Mouse (Mus musculus) small intestine, adult 2 months (tissue): Measurements from ENCODE around the gene Il18. TPM values are rescaled to one million over a fixed set of nuclear protein-coding genes. Genes with fewer than 3 reads are reported as not detected.

Experiments
- H3K27ac ChIP-seq: fragments of 200-500 bp; 2 replicates; pipeline ENCODE4 v1.5.1; 2012; ENCODE audit warnings: low read depth, low read length, control low read depth, inconsistent platforms; ENCODE audit not compliant: insufficient read depth
- H3K27me3 ChIP-seq: fragments of 200-500 bp; 2 replicates; pipeline ENCODE4 v1.6.1; 2012; ENCODE audit warnings: mild to moderate bottlenecking, moderate library complexity, low read length, inconsistent platforms; ENCODE audit not compliant: control insufficient read depth, insufficient read depth
- H3K36me3 ChIP-seq: fragments of 200-500 bp; 2 replicates; pipeline ENCODE4 v1.6.1; 2012; ENCODE audit warnings: mild to moderate bottlenecking, low read length, control low read depth, inconsistent platforms; ENCODE audit not compliant: control insufficient read depth, insufficient read depth
- H3K4me1 ChIP-seq: fragments of 200-500 bp; 2 replicates; pipeline ENCODE4 v1.6.1; 2012; ENCODE audit warnings: low read length, inconsistent platforms, mixed read lengths; ENCODE audit not compliant: control insufficient read depth, insufficient read depth, insufficient read length
- H3K4me3 ChIP-seq: fragments of 200-500 bp; 2 replicates; pipeline ENCODE4 v1.5.1; 2012; ENCODE audit warnings: low read depth, mild to moderate bottlenecking, control low read depth, inconsistent platforms, low read length, moderate library complexity
- CTCF ChIP-seq: fragments of 200-500 bp; IDR thresholded peaks from 2 replicates; pipeline ENCODE4 v1.5.1; 2012; ENCODE audit warnings: low read depth, mild to moderate bottlenecking, control low read depth, inconsistent platforms, low read length, moderate library complexity, mixed read lengths; ENCODE audit not compliant: insufficient replicate concordance, insufficient read length; ENCODE audit errors: extremely low read depth
- POLR2A ChIP-seq: fragments of 200-500 bp; IDR thresholded peaks from 2 replicates; pipeline ENCODE4 v1.6.1; 2012; ENCODE audit warnings: low read depth, mild to moderate bottlenecking, control low read depth, inconsistent platforms, low read length, moderate library complexity
- WGBS: fragments of 180-500 bp; shearing (Covaris S2); methylation state at CpG from one replicate; pipeline ENCODE4 v1.1.7; 2018; 5-methylcytosine and 5-hydroxymethylcytosine counted together
- polyA plus RNA-seq: library from polyadenylated mRNA; depleted of rRNA; stranded (reverse); fragments of >200 nt; gene quantifications from 2 replicates; pipeline ENCODE4 v1.2.3, GENCODE M21; 2012; rRNA removed

The Il18 gene
- 5.7 and 11.2 TPM in 2 replicates for polyA plus RNA-seq

DNA sequence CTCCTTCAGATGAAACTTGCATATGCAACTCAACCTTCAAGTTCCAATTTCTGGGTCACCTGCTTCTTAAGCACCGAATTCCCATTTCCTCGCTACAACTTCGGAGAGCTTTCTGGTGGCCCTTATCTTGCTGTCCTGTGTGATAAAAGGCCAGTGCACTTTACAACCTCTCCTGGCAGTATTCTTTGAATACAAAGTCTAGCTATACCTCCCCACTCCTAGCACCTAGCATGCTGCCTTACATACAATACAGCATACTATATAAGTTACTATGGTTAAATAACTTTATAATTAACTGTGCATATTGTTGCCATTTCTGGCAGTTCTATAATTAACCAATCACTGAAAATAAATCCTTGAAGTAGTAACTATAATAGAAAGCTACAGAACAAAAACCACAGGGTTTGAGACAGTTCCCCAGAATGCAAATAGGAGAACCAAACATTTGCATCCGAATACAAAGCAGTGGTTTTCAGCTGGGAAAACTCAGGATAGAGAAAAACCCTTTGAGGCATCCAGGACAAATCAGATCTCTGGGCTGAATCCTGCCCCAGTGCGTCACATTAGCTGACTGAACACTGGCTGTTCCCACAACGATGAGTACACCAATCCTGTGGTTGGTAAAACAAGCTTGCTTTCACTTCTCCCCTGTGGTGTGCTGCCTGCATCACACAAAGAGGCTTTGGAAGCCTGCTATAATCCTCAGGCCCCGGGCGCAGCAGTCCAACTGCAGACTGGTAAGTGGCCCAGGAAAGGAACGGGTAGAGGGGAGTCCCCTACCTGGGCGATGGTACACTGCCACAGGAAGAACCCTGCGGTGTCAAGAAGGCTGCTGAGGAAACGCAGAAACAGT, at the start of gene Il18:
Gene Il18 (plus strand): TSS at position 587 of the 853 bp plus-strand sequence.
- WGBS: 9% methylated on average over 12 of the region's 12 CpGs
- peak; percentile 43; the same call in 1 of the 2 replicates for TF ChIP-seq POLR2A
- no peak for TF ChIP-seq CTCF

DNA sequence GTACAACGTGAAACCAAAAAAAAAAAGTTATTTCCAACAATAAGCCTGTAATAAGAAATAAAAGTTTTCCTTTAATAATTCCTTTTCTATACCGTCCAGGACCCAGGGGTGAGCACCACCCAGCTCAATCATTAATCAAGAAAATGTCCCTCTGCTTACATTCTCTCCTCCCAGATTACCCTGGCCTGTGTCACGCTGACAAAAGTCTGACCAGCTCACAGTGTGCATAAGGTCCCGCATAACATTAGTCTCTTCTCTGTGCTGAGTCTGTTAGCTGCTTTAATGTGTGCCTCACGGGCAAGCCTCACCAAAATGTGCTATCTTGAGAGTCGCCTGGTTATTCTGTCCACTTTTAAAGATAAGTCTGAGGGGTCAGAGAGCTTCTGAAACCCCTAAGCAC, 49.2 kb upstream of the Il18 start:
- H3K4me1 ChIP-seq: no peaks in the 10 kb centered on the region
- H3K27ac ChIP-seq: no peak overlapping the region
- TF ChIP-seq CTCF (no peak), POLR2A (no peak)
- H3K4me3 ChIP-seq: no peak overlapping the region
- no peaks in the 10 kb centered on the region for H3K36me3 ChIP-seq
- 44% methylated on average over 6 of the region's 6 CpGs for WGBS
- H3K27me3 ChIP-seq: no peaks in the 10 kb centered on the region

More for the DNA sequence above, at the start of gene Il18:
- no peaks in the 10 kb centered on the region for H3K27me3 ChIP-seq
- peak within 1 kb of the TSS; percentile 100 for H3K27ac ChIP-seq
- H3K36me3 ChIP-seq: peaks cover 2% of the 10 kb centered on the region; the same call in 1 of the 2 replicates
- H3K4me1 ChIP-seq: peaks cover 6% of the 10 kb centered on the region; the same call in 1 of the 2 replicates
- H3K4me3 ChIP-seq: peak within 1 kb of the TSS; percentile 70

DNA sequence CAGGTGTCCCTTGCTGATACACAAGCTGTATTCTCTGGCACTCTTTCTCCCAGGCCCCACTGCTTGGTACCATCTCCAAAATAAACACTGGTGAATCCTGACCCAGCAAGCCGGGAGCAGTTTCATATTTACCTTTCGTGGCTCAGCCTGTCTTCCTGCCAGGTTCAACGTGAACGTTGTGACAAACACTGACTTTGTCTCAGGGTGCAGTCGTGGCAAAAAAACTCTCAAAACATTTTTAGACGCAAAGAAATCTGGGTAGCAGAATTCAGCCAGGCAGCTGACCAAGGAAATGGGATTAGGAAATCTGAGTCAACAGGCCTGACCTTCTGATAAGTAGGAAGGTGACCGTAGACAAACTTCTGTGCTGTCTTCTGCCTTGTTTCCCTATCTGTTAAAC, 47.1 kb upstream of the Il18 start:
- no peak overlapping the region for H3K27ac ChIP-seq
- no peaks in the 10 kb centered on the region for H3K4me1 ChIP-seq
- no peaks in the 10 kb centered on the region for H3K27me3 ChIP-seq
- H3K4me3 ChIP-seq: no peak overlapping the region
- TF ChIP-seq CTCF: no peak
- no peak for TF ChIP-seq POLR2A
- WGBS: 21% methylated on average over 7 of the region's 7 CpGs
- no peaks in the 10 kb centered on the region for H3K36me3 ChIP-seq

DNA sequence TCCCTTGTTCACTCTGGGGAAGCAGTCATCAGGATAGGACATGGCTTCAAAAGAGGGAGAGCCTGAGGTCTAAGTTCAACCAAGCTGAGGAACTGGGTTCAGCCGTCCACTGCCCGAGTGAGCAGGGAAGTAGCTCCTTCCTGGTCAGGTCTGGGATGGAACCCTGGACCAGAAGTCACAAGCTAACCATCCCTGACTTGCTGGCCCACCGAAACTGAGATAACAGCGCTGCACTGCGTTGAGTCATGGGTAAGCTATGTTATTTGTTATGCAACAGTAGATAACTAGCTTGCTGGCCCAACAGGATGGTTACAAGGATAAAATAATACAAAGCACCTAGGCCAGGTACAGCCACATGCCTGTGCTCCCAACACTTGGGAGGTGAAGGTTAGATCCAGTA, 39.2 kb upstream of the Il18 start:
- Histone ChIP-seq H3K36me3 (no peaks in the 10 kb centered on the region), H3K4me3 (no peak overlapping the region), H3K4me1 (peaks cover 8% of the 10 kb centered on the region; the same call in 1 of the 2 replicates), H3K27ac (peak overlapping the region; percentile 56; the same call in 1 of the 2 replicates), H3K27me3 (no peaks in the 10 kb centered on the region)
- TF ChIP-seq POLR2A (no peak), CTCF (no peak)
- WGBS: 42% methylated on average over 5 of the region's 5 CpGs

DNA sequence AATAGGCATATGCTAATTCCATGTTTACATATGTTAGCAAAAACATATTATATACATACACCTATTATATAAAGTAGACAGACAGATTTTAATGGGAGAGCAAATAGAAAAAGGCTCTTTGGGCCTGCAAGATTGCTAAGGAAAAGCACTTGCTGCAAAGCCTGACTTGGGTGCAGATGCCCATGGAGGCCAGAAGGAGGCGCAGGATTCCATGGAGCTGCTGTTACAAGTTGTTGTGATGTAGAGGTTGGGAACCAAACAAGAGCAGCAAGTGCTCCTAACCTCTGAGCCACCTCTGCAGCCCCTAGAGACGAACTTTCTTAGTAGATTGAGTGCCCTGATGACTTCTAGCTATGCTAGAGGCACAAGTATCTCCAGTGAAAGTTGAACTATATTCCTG, 35.8 kb upstream of the Il18 start:
- Histone ChIP-seq H3K36me3 (peaks cover 7% of the 10 kb centered on the region), H3K27ac (no peak overlapping the region), H3K4me1 (peaks cover 8% of the 10 kb centered on the region; the same call in 1 of the 2 replicates), H3K4me3 (no peak overlapping the region), H3K27me3 (no peaks in the 10 kb centered on the region)
- 38% methylated on average over 2 of the region's 2 CpGs for WGBS
- peak; percentile 73; the same call in 1 of the 2 replicates for TF ChIP-seq CTCF
- no peak for TF ChIP-seq POLR2A

DNA sequence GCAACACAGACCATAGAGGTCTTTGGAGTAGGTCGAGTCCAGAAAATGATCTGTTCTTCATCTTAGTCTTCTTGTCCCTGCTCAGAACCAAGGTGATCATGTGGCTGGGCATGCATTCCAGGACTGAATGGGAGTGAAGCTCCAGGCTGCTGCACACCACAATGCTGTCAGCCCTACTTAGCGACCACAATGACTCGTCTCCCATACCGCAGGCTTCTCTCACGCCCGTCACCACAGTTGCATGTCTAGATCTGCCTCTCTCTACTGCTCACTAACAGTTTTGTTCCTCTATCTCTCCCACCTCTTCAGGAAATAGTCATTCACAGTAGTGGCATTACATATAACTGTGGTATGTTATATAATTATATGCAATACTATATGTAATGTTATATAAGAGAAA, 33.9 kb upstream of the Il18 start:
- no peak for TF ChIP-seq POLR2A
- no peak for TF ChIP-seq CTCF
- H3K27me3 ChIP-seq: no peaks in the 10 kb centered on the region
- no peak overlapping the region for H3K4me3 ChIP-seq
- WGBS: 75% methylated on average over 6 of the region's 6 CpGs
- H3K36me3 ChIP-seq: peaks cover 11% of the 10 kb centered on the region
- 0 out of 2 replicates have a peak, but pooled peaks cover 1% of the 10 kb centered on the region for H3K4me1 ChIP-seq
- H3K27ac ChIP-seq: no peak overlapping the region

DNA sequence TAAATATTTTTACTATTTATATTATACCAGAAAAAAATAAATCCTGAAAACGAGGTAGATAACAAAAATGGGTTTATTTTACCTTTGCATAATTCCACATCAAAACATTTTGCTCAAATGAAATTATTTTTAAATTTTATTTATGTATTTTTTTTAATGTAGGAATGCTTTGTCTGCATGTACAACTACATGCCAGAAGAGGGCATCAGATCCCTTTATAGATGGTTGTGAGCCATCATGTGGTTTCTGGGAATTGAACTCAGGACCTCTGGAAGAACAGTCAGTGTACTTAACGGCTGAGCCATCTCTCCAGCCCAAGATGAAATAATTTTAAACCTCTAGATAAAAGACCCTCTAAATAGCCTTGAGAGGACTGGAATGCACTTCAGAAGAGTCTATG, 33.1 kb upstream of the Il18 start:
- no peak for TF ChIP-seq POLR2A
- TF ChIP-seq CTCF: no peak
- Histone ChIP-seq H3K4me3 (no peak overlapping the region), H3K27me3 (no peaks in the 10 kb centered on the region), H3K4me1 (no peaks in the 10 kb centered on the region), H3K27ac (no peak overlapping the region), H3K36me3 (peaks cover 11% of the 10 kb centered on the region)
- WGBS: 44% methylated on average over 2 of the region's 2 CpGs
